Mouse (Mus musculus) myocyte (in vitro differentiated cells): ENCODE measurements around the gene Zfp523. TPM values are rescaled to one million over a fixed set of nuclear protein-coding genes. Genes with fewer than 3 reads are reported as not detected.

ENCODE experiments used
- H3K27me3 ChIP-seq: one replicate; pipeline ENCODE4 v1.6.1; 2011; ENCODE audit not compliant: control insufficient read depth, insufficient read depth, insufficient read length
- H3K36me3 ChIP-seq: one replicate; pipeline ENCODE4 v1.6.1; 2011; ENCODE audit not compliant: control insufficient read depth, insufficient read depth
- H3K4me2 ChIP-seq: one replicate; pipeline ENCODE4 v1.6.1; 2011; ENCODE audit warnings: low read depth, control low read depth
- H3K4me3 ChIP-seq: one replicate; pipeline ENCODE4 v1.5.1; 2011; ENCODE audit warnings: mild to moderate bottlenecking, control low read depth, moderate library complexity
- H3K79me2 ChIP-seq: one replicate; pipeline ENCODE4 v1.6.1; 2011; ENCODE audit not compliant: control insufficient read depth, insufficient read depth
- H3ac ChIP-seq: one replicate; pipeline ENCODE4 v1.6.1; 2011; ENCODE audit not compliant: control insufficient read depth, insufficient read length
- CEBPB ChIP-seq: IDR thresholded peaks from 2 replicates; pipeline ENCODE4 v1.6.1; 2011; ENCODE audit warnings: mild to moderate bottlenecking, moderate library complexity; ENCODE audit not compliant: poor library complexity, insufficient read depth, severe bottlenecking
- E2F4 ChIP-seq: IDR thresholded peaks from one replicate; pipeline ENCODE4 v1.6.1; 2011; ENCODE audit warnings: mild to moderate bottlenecking, control low read depth, moderate library complexity; ENCODE audit not compliant: insufficient read depth
- MAX ChIP-seq: IDR thresholded peaks from one replicate; pipeline ENCODE4 v1.6.1; 2011; ENCODE audit warnings: low read depth, mild to moderate bottlenecking, control low read depth
- MYOD1 ChIP-seq, 3 experiments: IDR thresholded peaks; one replicate each; pipeline ENCODE4 v1.6.1; 2011; ENCODE audit warnings: control low read depth in 2 of 3, low read depth in 2 of 3, mild to moderate bottlenecking in 2 of 3, moderate library complexity in 1 of 3; ENCODE audit not compliant: insufficient read length in 2 of 3, control insufficient read depth in 1 of 3
- MYOG ChIP-seq, 3 experiments: IDR thresholded peaks; one replicate each; pipeline ENCODE4 v1.6.1; 2011; ENCODE audit warnings: control low read depth in 2 of 3, low read depth in 2 of 3, mild to moderate bottlenecking in 2 of 3; ENCODE audit not compliant: insufficient read length in 2 of 3, control insufficient read depth in 1 of 3, insufficient read depth in 1 of 3
- POLR2A ChIP-seq: IDR thresholded peaks from one replicate; pipeline ENCODE4 v1.6.1; 2011; ENCODE audit warnings: low read depth, mild to moderate bottlenecking, control low read depth, moderate library complexity; ENCODE audit not compliant: insufficient read length
- POLR2AphosphoS2 ChIP-seq: IDR thresholded peaks from one replicate; pipeline ENCODE4 v1.6.1; 2011; ENCODE audit warnings: low read depth, control low read depth; ENCODE audit not compliant: insufficient read length
- REST ChIP-seq: IDR thresholded peaks from one replicate; pipeline ENCODE4 v1.6.1; 2011; ENCODE audit warnings: mild to moderate bottlenecking, control low read depth, moderate library complexity; ENCODE audit not compliant: insufficient read depth, insufficient read length
- SRF ChIP-seq: IDR thresholded peaks from one replicate; pipeline ENCODE4 v1.6.1; 2011; ENCODE audit warnings: low read depth; ENCODE audit not compliant: control insufficient read depth, insufficient read length
- TCF12 ChIP-seq: IDR thresholded peaks from one replicate; pipeline ENCODE4 v1.6.1; 2011; ENCODE audit warnings: mild to moderate bottlenecking, control low read depth; ENCODE audit not compliant: poor library complexity, insufficient read depth, severe bottlenecking
- TCF3 ChIP-seq: IDR thresholded peaks from one replicate; pipeline ENCODE4 v1.6.1; 2011; ENCODE audit warnings: low read depth, control low read depth; ENCODE audit not compliant: insufficient read length
- USF1 ChIP-seq: IDR thresholded peaks from one replicate; pipeline ENCODE4 v1.6.1; 2011; ENCODE audit warnings: low read depth, mild to moderate bottlenecking, control low read depth, moderate library complexity
- polyA plus RNA-seq: library from polyadenylated mRNA; unstranded; fragments of >200 nt; fragmentation: generic; extraction: Trizol; gene quantifications from one replicate; pipeline ENCODE4 v1.2.1, GENCODE M21; 2012; ENCODE audit warnings: missing spikeins

Zfp523 gene
- polyA plus RNA-seq, 1 experiment, result 32.8 TPM

DNA sequence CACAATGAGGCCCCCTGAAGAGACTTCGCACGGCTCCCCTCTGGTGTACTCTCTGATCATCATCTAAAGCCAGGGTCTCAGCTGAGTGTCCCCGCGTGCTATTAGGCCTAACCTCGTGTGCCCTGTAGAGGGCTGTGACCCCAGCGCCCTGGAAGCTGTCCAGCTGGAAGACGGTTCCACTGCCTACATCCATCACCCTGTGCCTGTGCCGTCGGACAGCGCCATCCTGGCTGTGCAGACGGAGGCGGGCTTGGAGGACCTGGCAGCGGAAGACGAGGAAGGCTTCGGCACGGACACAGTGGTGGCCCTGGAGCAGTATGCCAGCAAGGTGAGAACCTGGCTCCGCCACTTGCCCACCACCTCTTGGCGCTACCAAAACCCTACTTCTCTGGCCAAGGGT is 20.7 kb downstream of the Zfp523 start:
- Histone ChIP-seq H3K36me3 (peaks cover 4% of the 10 kb centered on the region), H3ac (no peak overlapping the region)
- no peak for TF ChIP-seq TCF12
- TF ChIP-seq REST, result no peak
- TF ChIP-seq TCF3, result no peak
- no peak for TF ChIP-seq USF1
- TF ChIP-seq POLR2AphosphoS2, result no peak
- no peak for TF ChIP-seq CEBPB
- no peak for TF ChIP-seq MYOD1 (IDR thresholded peaks at IDR 0.05; ENCODE audit: control insufficient read depth in 1 of 3, insufficient read length in 2 of 3, low read depth in 2 of 3)
- TF ChIP-seq E2F4, result no peak
- TF ChIP-seq MAX, result no peak
- no peak for TF ChIP-seq POLR2A
- no peak for TF ChIP-seq SRF
- TF ChIP-seq MYOG (IDR thresholded peaks at IDR 0.05; ENCODE audit: control insufficient read depth in 1 of 3, insufficient read depth in 1 of 3, insufficient read length in 2 of 3, low read depth in 2 of 3), result no peak

DNA sequence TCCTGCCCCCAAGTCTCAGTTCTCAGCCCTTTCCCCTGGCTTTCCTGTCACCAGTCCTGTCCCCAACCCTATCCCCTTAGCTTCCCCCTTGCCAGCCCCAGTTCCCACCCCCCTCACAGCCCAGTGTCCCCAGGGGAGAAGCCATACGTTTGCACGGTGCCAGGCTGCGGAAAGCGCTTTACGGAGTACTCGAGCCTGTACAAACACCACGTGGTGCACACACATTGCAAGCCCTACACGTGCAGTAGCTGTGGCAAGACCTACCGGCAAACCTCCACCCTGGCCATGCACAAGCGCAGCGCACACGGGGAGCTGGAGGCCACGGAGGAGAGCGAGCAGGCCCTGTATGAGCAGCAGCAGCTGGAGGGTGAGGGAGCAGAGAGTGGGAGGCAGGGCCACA is 25.1 kb downstream of the Zfp523 start:
- Histone ChIP-seq H3K27me3 (no peaks in the 10 kb centered on the region), H3ac (no peak overlapping the region), H3K4me2 (no peak overlapping the region), H3K4me3 (no peak overlapping the region), H3K36me3 (no peaks in the 10 kb centered on the region), H3K79me2 (no peaks in the 10 kb centered on the region)
- no peak for TF ChIP-seq POLR2AphosphoS2
- TF ChIP-seq USF1, result no peak
- no peak for TF ChIP-seq TCF12
- TF ChIP-seq MYOG (IDR thresholded peaks at IDR 0.05; ENCODE audit: control insufficient read depth in 1 of 3, insufficient read depth in 1 of 3, insufficient read length in 2 of 3, low read depth in 2 of 3), result no peak
- TF ChIP-seq E2F4, result no peak

More for the DNA sequence above, 20.7 kb downstream of the Zfp523 start:
- H3K4me2 ChIP-seq, result no peak overlapping the region
- H3K79me2 ChIP-seq, result no peaks in the 10 kb centered on the region
- H3K4me3 ChIP-seq, result no peak overlapping the region
- H3K27me3 ChIP-seq, result no peaks in the 10 kb centered on the region

DNA sequence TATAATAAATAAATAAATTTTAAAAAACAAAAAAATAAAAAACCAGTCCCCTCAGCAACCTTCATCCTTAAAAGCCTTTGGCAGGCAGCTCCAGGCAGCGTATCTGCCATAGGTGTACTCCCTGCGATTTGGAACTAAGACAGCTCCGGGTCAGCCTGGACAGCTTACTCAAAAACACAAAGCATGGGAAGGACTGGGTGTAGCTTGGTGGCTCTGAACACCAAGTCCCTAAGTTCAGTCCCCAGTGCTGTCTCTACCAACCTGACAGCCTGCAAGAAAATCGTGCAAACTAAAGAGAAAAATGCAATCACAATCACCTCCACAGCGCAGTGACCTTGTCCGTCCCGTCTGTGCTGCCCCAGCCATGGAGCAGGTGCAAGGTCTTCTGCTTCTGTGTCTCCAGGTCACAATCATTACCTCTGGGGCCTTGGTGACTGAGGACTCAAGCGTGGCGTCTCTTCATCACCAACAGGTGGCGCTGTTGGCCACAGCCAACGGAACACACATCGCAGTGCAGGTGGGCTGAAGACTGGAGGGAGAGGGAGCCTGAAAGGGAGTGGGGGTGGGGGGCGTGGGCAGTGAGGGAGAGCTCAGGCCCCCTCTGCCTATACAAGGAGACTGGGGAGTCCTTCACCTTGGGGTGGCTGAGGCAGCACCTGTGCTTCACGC is 27.3 kb downstream of the Zfp523 start:
- H3K4me2 ChIP-seq, result no peak overlapping the region
- no peak overlapping the region for H3ac ChIP-seq
- no peak overlapping the region for H3K4me3 ChIP-seq
- TF ChIP-seq TCF12, result no peak
- no peak for TF ChIP-seq MAX
- no peak for TF ChIP-seq MYOG (IDR thresholded peaks at IDR 0.05; ENCODE audit: control insufficient read depth in 1 of 3, insufficient read depth in 1 of 3, insufficient read length in 2 of 3, low read depth in 2 of 3)
- no peak for TF ChIP-seq SRF
- TF ChIP-seq USF1, result no peak
- no peak for TF ChIP-seq POLR2AphosphoS2
- no peak for TF ChIP-seq CEBPB
- no peaks in the 10 kb centered on the region for H3K79me2 ChIP-seq
- no peaks in the 10 kb centered on the region for H3K27me3 ChIP-seq
- no peaks in the 10 kb centered on the region for H3K36me3 ChIP-seq

DNA sequence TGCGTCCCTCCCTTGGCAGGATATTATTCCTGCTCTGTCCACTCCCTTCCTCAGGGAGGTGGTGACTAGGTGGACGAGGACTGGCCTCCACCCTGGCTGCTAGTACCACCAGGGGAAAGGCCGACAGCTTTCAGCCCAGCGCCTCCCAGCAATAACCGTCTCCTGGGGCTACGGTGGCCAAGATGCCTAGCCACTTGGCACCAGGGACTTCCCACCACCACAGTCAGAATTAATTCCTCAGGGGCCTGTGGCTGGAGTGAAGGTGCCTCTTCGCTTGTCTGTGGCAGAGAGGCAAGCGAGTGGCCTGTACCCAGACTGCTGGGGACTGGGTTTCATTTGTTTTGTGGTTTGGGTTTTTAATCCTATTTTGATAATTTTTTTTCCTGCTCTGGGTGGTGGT is 28.5 kb downstream of the Zfp523 start:
- no peak overlapping the region for H3K4me2 ChIP-seq
- no peaks in the 10 kb centered on the region for H3K27me3 ChIP-seq
- H3ac ChIP-seq, result no peak overlapping the region
- H3K36me3 ChIP-seq, result no peaks in the 10 kb centered on the region
- TF ChIP-seq TCF3, result no peak
- no peak for TF ChIP-seq USF1
- TF ChIP-seq MYOG (IDR thresholded peaks at IDR 0.05; ENCODE audit: control insufficient read depth in 1 of 3, insufficient read depth in 1 of 3, insufficient read length in 2 of 3, low read depth in 2 of 3), result no peak
- TF ChIP-seq SRF, result no peak
- TF ChIP-seq TCF12, result no peak
- no peak for TF ChIP-seq REST
- no peak for TF ChIP-seq MAX
- TF ChIP-seq CEBPB, result no peak
- TF ChIP-seq POLR2AphosphoS2, result no peak
- TF ChIP-seq POLR2A, result no peak
- no peak for TF ChIP-seq MYOD1 (IDR thresholded peaks at IDR 0.05; ENCODE audit: control insufficient read depth in 1 of 3, insufficient read length in 2 of 3, low read depth in 2 of 3)
- TF ChIP-seq E2F4, result no peak
- no peaks in the 10 kb centered on the region for H3K79me2 ChIP-seq
- H3K4me3 ChIP-seq, result no peak overlapping the region

DNA sequence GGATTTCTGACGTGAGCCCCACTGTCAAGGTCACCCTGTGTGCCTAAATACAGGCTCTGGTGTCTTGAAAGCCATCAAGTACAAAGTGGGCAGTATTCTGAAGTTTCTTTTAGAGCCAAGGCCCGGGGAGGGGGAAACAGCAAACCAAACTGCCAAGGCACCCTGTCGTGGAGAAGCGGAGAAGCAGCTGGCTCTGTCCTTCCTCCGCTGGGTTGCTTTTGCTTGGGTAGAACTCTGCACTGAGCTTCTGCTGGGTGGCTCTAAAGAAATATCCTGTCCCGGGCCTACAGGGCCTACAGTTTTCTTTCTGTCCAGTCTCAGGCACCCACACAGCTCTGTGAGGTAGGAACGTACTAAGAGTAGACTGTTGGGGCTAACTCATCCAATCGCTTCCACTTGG is 30.2 kb downstream of the Zfp523 start:
- TF ChIP-seq USF1 (no peak), POLR2AphosphoS2 (no peak), MAX (no peak), E2F4 (no peak), MYOG (IDR thresholded peaks at IDR 0.05; ENCODE audit: control insufficient read depth in 1 of 3, insufficient read depth in 1 of 3, insufficient read length in 2 of 3, low read depth in 2 of 3) (no peak)
- H3K79me2 ChIP-seq, result no peaks in the 10 kb centered on the region
- no peaks in the 10 kb centered on the region for H3K36me3 ChIP-seq
- peak overlapping the region; percentile 8 for H3K4me3 ChIP-seq
- no peaks in the 10 kb centered on the region for H3K27me3 ChIP-seq
- H3K4me2 ChIP-seq, result peak overlapping the region; percentile 67
- no peak overlapping the region for H3ac ChIP-seq
